Mouse (Mus musculus): ENCODE measurements at regions not wholly inside any gene's neighbourhood (a gene's known extent, or its start where the extent isn't known, plus 50 kb on each side); places are given as distances from the start of the nearest gene placed in this dataset.

- intact Hi-C loops (cut with DNase I) = no loop called here
- DNase-seq (ENCODE audit: low spot score in 2 of 2) = no peak
Observed at GRCm38 (mm10) chr7:68470983-68471382, 197.3 kb downstream of the Fam169b start.

DNA sequence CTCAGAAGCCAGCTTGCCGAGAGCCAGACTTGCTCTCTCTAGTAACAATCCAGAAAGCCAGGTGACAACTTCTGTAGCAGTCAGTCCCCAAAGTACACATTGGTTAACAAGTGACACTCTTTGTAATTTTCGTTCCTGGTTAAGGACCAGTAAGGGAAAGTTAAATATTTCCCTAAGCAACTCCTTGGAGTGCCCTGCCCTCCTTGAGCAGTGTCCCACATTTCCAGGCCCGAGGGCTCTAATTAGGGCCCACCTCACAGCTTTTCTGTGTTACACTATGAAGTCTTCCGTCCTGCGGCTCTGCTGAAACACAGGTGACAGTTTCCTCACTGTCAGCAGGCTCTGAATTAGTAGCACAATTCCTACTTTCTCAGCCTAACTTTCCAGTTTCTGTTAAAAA, 194.9 kb downstream of the Fam169b start:
- intact Hi-C loops (cut with DNase I) = no loop called here
- no peak for DNase-seq (ENCODE audit: low spot score in 2 of 2)

- no peak for DNase-seq (ENCODE audit: low spot score in 2 of 2)
- intact Hi-C loops (cut with DNase I) = no loop called here
Observed at GRCm38 (mm10) chr7:68457842-68458241, 184.2 kb downstream of the Fam169b start.

DNA sequence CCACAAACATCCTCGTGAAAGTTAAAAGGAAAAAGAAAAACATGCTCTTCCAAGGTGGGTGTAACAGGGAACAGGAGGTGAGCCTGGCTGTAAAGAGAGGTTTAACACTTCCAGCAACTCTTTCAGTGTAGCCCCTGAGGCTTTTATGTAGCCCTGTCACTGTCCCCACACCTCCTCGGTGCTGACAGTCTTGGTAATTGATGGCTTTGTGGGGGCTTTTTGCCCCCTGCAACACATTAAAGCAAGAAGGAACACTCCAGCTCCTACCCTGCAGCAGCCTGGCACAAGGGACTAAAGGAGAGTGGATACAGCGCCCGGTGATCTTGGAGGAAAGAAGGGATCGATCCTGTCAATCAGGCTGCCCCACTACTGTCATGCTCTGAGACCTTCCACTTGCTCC, 181.8 kb downstream of the Fam169b start:
- no peak for DNase-seq (ENCODE audit: low spot score in 2 of 2)
- intact Hi-C loops (cut with DNase I) = no loop called here

DNA sequence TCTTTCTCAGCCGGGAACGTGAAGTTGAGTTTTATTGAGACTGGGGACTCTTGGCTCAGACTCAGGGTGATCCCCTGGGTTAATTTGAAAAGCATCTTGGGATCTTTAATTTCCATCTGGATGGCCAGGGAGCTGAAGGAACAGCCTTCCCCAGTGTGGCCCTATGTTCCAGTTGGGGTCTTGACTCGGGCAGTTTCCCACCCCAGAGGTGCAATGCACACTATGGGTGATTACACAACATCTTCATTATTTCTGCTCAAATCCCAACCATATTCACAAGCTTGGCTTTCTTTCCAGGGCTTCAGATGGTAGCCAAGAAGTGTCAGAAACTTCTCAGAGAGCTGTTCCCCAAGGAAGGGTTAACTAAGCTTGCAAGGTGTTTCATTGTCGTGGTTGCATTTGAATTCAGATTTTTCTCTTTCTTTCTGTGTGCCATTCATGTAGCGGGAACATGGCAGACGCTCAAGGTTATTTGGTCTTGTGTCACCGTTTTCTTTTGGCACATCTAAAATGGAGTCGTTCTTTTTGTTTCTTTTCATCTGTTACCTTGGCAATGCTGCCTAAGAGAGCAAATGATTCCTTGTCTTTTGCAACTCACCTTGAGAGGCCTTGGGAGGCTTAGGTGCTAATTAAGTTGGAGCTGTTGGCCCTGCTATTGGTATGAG, 179.5 kb downstream of the Fam169b start:
- intact Hi-C loops (cut with DNase I) = no loop called here

DNA sequence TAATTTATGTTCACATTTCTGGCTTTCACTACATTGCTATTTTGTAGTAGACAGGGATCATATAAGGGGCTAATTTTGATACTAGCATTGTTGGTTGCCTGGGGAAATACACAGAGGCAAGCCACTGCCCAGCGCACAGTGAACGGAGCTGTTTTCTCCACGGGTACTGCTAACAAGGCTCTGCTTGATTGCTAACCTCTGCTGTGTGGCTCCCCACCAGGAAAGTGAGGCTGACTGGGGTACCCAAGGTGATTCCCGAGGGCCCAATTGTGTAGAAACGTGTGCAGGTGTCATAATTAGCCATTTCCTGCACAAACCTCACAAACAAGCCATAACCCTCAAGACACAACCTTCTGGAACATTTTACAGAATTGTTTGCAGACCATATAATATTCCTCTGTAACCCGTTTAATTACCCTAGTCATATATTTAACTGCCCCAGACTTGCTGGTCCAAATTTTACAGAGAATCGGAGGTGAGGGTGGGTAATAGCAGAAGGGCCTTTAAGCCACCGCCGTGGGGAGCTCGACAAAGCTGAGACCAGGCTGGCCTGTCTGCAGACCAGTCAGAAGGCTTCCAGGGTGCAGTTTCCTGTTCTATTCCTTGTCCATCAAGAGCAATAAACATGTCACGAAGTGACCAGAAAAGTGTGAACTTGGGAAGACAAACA, 170.9 kb downstream of the Fam169b start:
- intact Hi-C loops (cut with DNase I) = no loop called here
- DNase-seq (ENCODE audit: low spot score in 2 of 2) = no peak

More for the DNA sequence above, 179.5 kb downstream of the Fam169b start:
- no peak for DNase-seq (ENCODE audit: low spot score in 2 of 2)

DNA sequence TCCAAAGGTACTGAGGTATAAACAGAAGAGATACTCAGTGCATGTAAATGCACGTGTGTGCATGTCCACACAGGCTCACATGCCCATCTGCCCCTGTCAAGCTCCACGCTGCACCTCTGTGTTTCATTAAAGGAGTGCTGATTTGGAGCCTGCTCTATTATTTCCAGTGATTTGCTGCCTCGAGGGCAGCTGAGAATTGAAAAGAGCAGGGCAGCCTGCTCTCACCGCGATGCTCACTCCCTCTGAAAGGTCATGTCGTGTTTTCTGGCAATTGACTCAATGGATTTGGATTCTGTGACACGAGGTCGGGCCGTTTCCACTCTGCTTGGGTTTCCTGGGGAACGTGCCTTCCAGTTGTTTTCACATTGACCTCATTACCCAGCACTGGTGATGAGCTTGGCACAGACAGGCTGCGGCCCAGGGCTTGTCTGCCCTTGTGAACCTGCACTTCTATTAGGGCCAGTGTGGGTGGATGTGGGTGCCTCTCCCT, 167.1 kb downstream of the Fam169b start:
- no peak for DNase-seq (ENCODE audit: low spot score in 2 of 2)
- intact Hi-C loops (cut with DNase I) = no loop called here

DNA sequence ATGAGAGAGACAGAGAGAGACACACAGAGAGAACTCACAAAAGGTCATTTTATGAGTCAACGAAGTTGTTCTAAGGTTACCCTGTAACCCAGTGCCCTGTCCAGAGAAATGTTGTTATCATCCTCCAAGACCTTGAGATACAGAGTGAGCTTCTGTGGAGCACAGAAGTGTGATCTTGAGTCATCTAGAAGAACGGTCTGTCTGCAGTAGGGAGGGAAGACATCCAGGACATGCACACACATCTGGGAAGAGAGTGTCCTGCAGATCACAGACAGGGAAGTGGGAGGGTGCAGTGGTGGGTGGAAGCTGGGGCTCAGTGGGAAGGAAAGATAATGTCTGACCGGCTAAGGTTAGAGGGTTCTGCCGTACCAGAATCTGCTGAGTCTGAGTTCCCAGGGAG, 155.3 kb downstream of the Fam169b start:
- intact Hi-C loops (cut with DNase I) = no loop called here

GRCm38 (mm10) chr7:68415890-68416289, 142.3 kb downstream of the Fam169b start:
- no peak for DNase-seq (ENCODE audit: low spot score in 2 of 2)
- intact Hi-C loops (cut with DNase I) = no loop called here

More for the DNA sequence above, 155.3 kb downstream of the Fam169b start:
- DNase-seq (ENCODE audit: low spot score in 2 of 2) = no peak

DNA sequence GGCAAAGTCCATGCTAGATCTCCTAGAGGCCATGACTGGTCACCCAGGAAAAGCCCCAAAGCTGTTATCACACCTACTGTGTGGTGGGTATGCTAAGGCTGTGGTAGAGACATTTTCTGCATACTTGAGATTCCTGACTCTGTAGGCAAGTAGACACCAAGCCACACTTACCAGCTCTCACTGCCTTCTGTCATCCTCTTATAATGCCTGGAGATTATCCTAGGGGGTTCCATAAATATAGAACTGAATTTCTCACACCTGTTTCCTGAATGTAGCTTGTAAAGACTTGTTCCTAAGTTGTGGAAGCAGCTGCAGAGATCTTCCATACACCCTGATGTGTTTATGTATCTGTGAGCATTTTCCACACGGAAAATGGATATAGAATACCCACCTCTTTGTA, 139.1 kb downstream of the Fam169b start:
- intact Hi-C loops (cut with DNase I) = no loop called here
- DNase-seq (ENCODE audit: low spot score in 2 of 2) = no peak
